Mouse (Mus musculus) neural tube, embryonic 14.5 days (tissue): ENCODE results near the gene Clip1. TPM values are rescaled to one million over a fixed set of nuclear protein-coding genes. Genes with fewer than 3 reads are reported as not detected.

ENCODE experiments used
- ATAC-seq: fragments of 200-750 bp; cut with Nextera tagmentation; 2 replicates; pipeline ENCODE4 v1.8.0; 2017; ENCODE audit warnings: low read depth, mild to moderate bottlenecking, moderate TSS enrichment, moderate library complexity
- H3K27ac ChIP-seq: fragments of 300-500 bp; sonication (generic); 2 replicates; pipeline ENCODE4 v1.5.1; 2014; ENCODE audit warnings: low read depth, mild to moderate bottlenecking, control low read depth, low read length, moderate library complexity, mixed read lengths
- H3K27me3 ChIP-seq: fragments of 300-500 bp; sonication (generic); 2 replicates; pipeline ENCODE4 v1.6.1; 2014; ENCODE audit warnings: low read length; ENCODE audit not compliant: control insufficient read depth, insufficient read depth
- H3K36me3 ChIP-seq: fragments of 300-500 bp; sonication (generic); 2 replicates; pipeline ENCODE4 v1.6.1; 2014; ENCODE audit warnings: low read length, mixed read lengths; ENCODE audit not compliant: control insufficient read depth, insufficient read depth
- H3K4me1 ChIP-seq: fragments of 300-500 bp; sonication (generic); 2 replicates; pipeline ENCODE4 v1.6.1; 2014; ENCODE audit warnings: low read length; ENCODE audit not compliant: control insufficient read depth, insufficient read depth
- H3K4me2 ChIP-seq: fragments of 300-500 bp; sonication (generic); 2 replicates; pipeline ENCODE4 v1.6.1; 2014; ENCODE audit warnings: mild to moderate bottlenecking, low read depth, low read length, control low read depth
- H3K4me3 ChIP-seq: fragments of 300-500 bp; sonication (generic); 2 replicates; pipeline ENCODE4 v1.5.1; 2014; ENCODE audit warnings: low read depth, low read length, control low read depth, mixed read lengths
- H3K9ac ChIP-seq: fragments of 300-500 bp; sonication (generic); replicated peaks from 2 replicates; pipeline ENCODE4 v1.6.1; 2014; ENCODE audit warnings: low read depth, mild to moderate bottlenecking, control low read depth, low read length, mixed read lengths
- H3K9me3 ChIP-seq: fragments of 300-500 bp; sonication (generic); 2 replicates; pipeline ENCODE4 v1.6.1; 2016; ENCODE audit warnings: low read length; ENCODE audit not compliant: control insufficient read depth
- WGBS: fragments of 180-500 bp; shearing (Covaris S2); extraction: QIAGEN DNeasy Blood & Tissue Kit; methylation state at CpG from one replicate; pipeline ENCODE4 v1.1.7; 2014; 5-methylcytosine and 5-hydroxymethylcytosine counted together
- polyA plus RNA-seq: library from polyadenylated mRNA; unstranded; fragments of >200 nt; fragmentation: Nextera tagmentation; extraction: Ambion mirVana; gene quantifications from 2 replicates; pipeline ENCODE4 v1.2.1, GENCODE M21; 2014

The Clip1 gene
- polyA plus RNA-seq, 1 experiment from 2014 or later: 85.2 TPM

DNA sequence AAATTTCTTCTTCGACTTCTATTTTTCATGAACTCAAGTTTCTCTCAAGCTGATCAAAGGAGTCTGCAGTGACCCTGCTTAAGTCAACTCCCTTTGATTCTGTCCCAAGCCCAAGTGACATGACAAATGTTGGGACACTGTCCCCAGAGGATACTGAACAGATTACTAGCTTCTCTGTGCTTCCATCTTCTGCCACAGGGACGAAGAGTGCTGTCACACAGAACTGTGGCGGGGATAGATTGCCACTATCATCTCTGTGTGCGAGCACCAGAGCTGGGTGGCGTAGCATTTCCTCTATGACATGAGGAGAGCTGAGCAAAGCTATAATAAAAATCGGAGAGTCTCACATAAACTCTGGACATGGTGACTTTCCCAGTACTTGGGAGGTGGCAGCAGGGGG lies 82.2 kb downstream of the Clip1 start:
- H3K36me3 ChIP-seq: peaks cover 40% of the 10 kb centered on the region

DNA sequence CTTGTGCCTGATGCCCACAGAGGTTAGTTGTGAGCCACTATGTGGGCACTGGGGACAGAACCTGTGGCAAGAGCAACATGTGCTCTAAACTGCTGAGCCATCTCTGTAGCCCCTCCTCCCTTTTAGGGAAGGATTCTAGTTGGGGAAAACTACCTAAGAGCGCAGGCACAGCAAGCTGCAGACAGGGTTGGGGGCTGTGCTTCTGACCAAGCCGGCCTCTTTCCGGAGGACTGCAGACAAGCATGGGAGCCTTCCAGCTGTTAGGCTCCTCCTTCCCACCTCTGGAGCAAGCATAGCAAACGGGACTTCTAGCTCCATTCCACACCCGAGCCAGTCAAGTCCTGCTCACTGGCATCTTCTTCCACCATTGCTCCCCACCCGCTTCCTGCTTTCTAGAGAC lies 85.1 kb downstream of the Clip1 start:
- ATAC-seq: no peak
- Histone ChIP-seq H3K36me3 (peaks cover 35% of the 10 kb centered on the region), H3K4me2 (no peak overlapping the region)

More for the DNA sequence above, 82.2 kb downstream of the Clip1 start:
- H3K4me2 ChIP-seq: no peak overlapping the region
- H3K27ac ChIP-seq: no peak overlapping the region
- no peaks in the 10 kb centered on the region for H3K4me1 ChIP-seq
- ATAC-seq: no peak
- no peak overlapping the region for H3K4me3 ChIP-seq
- H3K9ac ChIP-seq: no peak overlapping the region
- whole genome bisulfite sequencing: 81% methylated on average over 6 of the region's 6 CpGs
- no peaks in the 10 kb centered on the region for H3K9me3 ChIP-seq
- H3K27me3 ChIP-seq: no peaks in the 10 kb centered on the region

GRCm38 (mm10) chr5:123593622-123594280 lies 90.7 kb downstream of the Clip1 start:
- Histone ChIP-seq H3K9me3 (no peaks in the 10 kb centered on the region), H3K27me3 (no peaks in the 10 kb centered on the region), H3K9ac (no peak overlapping the region), H3K27ac (no peak overlapping the region), H3K4me1 (no peaks in the 10 kb centered on the region), H3K4me2 (no peak overlapping the region), H3K36me3 (peaks cover 20% of the 10 kb centered on the region), H3K4me3 (no peak overlapping the region)
- no peak for ATAC-seq
- 74% methylated on average over 10 of the region's 10 CpGs for WGBS

More for the DNA sequence above, 85.1 kb downstream of the Clip1 start:
- WGBS: 55% methylated on average over 6 of the region's 6 CpGs
- Histone ChIP-seq H3K9ac (no peak overlapping the region), H3K4me3 (no peak overlapping the region), H3K9me3 (no peaks in the 10 kb centered on the region), H3K4me1 (no peaks in the 10 kb centered on the region), H3K27ac (no peak overlapping the region), H3K27me3 (no peaks in the 10 kb centered on the region)

- Histone ChIP-seq H3K4me2 (no peak overlapping the region), H3K9me3 (no peaks in the 10 kb centered on the region), H3K9ac (no peak overlapping the region), H3K27me3 (no peaks in the 10 kb centered on the region), H3K4me3 (no peak overlapping the region), H3K36me3 (peaks cover 37% of the 10 kb centered on the region), H3K4me1 (no peaks in the 10 kb centered on the region), H3K27ac (no peak overlapping the region)
- no peak for ATAC-seq
- WGBS: 90% methylated on average over 6 of the region's 6 CpGs
These were observed 104.4 kb downstream of the Clip1 start for GRCm38 (mm10) chr5:123580043-123580442.

- Histone ChIP-seq H3K4me2 (no peak overlapping the region), H3K4me1 (peaks cover 4% of the 10 kb centered on the region), H3K9ac (no peak overlapping the region), H3K4me3 (no peak overlapping the region), H3K27ac (no peak overlapping the region), H3K9me3 (no peaks in the 10 kb centered on the region), H3K36me3 (peaks cover 24% of the 10 kb centered on the region), H3K27me3 (no peaks in the 10 kb centered on the region)
- ATAC-seq: no peak
- WGBS: 93% methylated on average over 3 of the region's 3 CpGs
These were observed 107.7 kb downstream of the Clip1 start for GRCm38 (mm10) chr5:123576696-123577095.

DNA sequence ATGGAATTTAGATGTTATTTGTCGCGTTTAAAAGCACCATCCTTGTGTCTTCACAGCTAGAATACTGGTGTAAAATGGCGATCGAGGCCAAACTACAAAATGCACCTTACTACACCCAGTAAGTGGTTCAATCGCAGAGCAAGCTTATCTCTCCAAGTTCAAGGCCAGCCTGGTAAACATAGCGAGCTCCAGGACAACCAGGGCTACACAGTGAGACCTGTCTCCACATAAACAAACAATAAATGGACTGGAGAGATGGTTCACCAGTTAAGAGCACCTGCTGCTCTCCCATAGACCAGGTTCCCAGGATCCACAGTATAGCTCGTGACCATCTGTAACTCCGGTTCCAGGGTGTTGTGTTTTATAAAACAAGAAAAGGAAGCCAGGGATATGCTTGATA lies 111.1 kb downstream of the Clip1 start:
- Histone ChIP-seq H3K27ac (no peak overlapping the region), H3K4me3 (peak overlapping the region; percentile 62), H3K9ac (no peak overlapping the region), H3K27me3 (no peaks in the 10 kb centered on the region), H3K4me2 (peak overlapping the region; percentile 64), H3K4me1 (peaks cover 7% of the 10 kb centered on the region), H3K36me3 (peaks cover 9% of the 10 kb centered on the region), H3K9me3 (no peaks in the 10 kb centered on the region)
- ATAC-seq: peak; percentile 42; the same call in 1 of the 2 replicates
- 59% methylated on average over 8 of the region's 8 CpGs for WGBS

GRCm38 (mm10) chr5:123572357-123573186 lies 111.8 kb downstream of the Clip1 start, which contains the start of gene Vps33a:
TSS of gene Vps33a (minus strand) at chr5:123573038.
- WGBS: under 1% methylated on average over 54 of the region's 54 CpGs

GRCm38 (mm10) chr5:123561128-123561527 lies 123.3 kb downstream of the Clip1 start:
- peaks cover 46% of the 10 kb centered on the region for H3K36me3 ChIP-seq
- H3K9me3 ChIP-seq: no peaks in the 10 kb centered on the region
- no peak overlapping the region for H3K9ac ChIP-seq
- no peaks in the 10 kb centered on the region for H3K4me1 ChIP-seq
- H3K27me3 ChIP-seq: no peaks in the 10 kb centered on the region
- no peak overlapping the region for H3K27ac ChIP-seq
- no peak for ATAC-seq
- H3K4me2 ChIP-seq: no peak overlapping the region
- H3K4me3 ChIP-seq: no peak overlapping the region
- WGBS: 95% methylated on average over 11 of the region's 11 CpGs

More at GRCm38 (mm10) chr5:123572357-123573186, 111.8 kb downstream of the Clip1 start, which contains the start of gene Vps33a:
- H3K4me3 ChIP-seq: peak within 1 kb of the TSS; percentile 62
- peaks cover 7% of the 10 kb centered on the region for H3K4me1 ChIP-seq
- H3K9ac ChIP-seq: peak within 1 kb of the TSS; percentile 62
- peak; percentile 90 for ATAC-seq
- H3K27ac ChIP-seq: peak within 1 kb of the TSS; percentile 56
- H3K36me3 ChIP-seq: peaks cover 5% of the 10 kb centered on the region
- H3K9me3 ChIP-seq: no peaks in the 10 kb centered on the region
- peak within 1 kb of the TSS; percentile 64 for H3K4me2 ChIP-seq
- H3K27me3 ChIP-seq: no peaks in the 10 kb centered on the region

DNA sequence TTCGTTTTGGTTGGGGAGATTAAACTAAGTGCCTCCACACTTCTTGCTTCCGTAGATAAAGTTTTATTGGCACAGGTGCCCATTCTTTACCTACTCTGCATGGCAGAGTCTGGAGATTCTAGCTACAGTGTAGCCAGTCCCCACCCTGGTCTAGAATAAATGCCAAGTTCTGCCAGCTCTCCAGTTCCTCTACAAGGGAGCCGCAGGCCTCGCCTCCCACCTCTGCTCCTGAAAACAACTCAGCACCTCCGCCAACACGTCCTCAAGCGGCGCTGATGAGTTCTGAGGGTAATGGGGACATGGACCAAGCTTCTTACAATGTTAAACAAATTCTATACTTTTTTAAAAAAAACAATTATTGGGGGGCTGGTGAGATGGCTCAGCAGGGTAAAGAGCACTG lies 124.8 kb downstream of the Clip1 start:
- WGBS: 97% methylated on average over 8 of the region's 8 CpGs
- no peak overlapping the region for H3K27ac ChIP-seq
- no peak overlapping the region for H3K4me2 ChIP-seq
- no peak overlapping the region for H3K9ac ChIP-seq
- no peaks in the 10 kb centered on the region for H3K27me3 ChIP-seq
- no peak overlapping the region for H3K4me3 ChIP-seq
- H3K9me3 ChIP-seq: no peaks in the 10 kb centered on the region
- ATAC-seq: no peak
- H3K36me3 ChIP-seq: peaks cover 42% of the 10 kb centered on the region
- no peaks in the 10 kb centered on the region for H3K4me1 ChIP-seq
